Mouse (Mus musculus) kidney, embryonic 15.5 days (tissue): ENCODE results near the gene Las1l. TPM values are rescaled to one million over a fixed set of nuclear protein-coding genes. Genes with fewer than 3 reads are reported as not detected.
"Not testable (repeated sequence)": the region's sequence is repeated elsewhere in the genome, so short reads cannot be mapped to it uniquely, and the experiment has no call there.

Experiments
- ATAC-seq: fragments of 200-750 bp; cut with Nextera tagmentation; replicated peaks from 2 replicates; pipeline ENCODE4 v1.8.0; 2017; ENCODE audit warnings: moderate TSS enrichment; ENCODE audit not compliant: low FRiP score
- H3K27ac ChIP-seq: fragments of 300-500 bp; sonication (generic); 2 replicates; pipeline ENCODE4 v1.5.1; 2015; ENCODE audit warnings: mild to moderate bottlenecking, inconsistent platforms
- H3K27me3 ChIP-seq: fragments of 300-500 bp; sonication (generic); 2 replicates; pipeline ENCODE4 v1.6.1; 2015; ENCODE audit warnings: inconsistent platforms
- H3K36me3 ChIP-seq: fragments of 300-500 bp; sonication (generic); 2 replicates; pipeline ENCODE4 v1.6.1; 2015; ENCODE audit warnings: inconsistent platforms
- H3K4me1 ChIP-seq: fragments of 300-500 bp; sonication (generic); 2 replicates; pipeline ENCODE4 v1.6.1; 2015; ENCODE audit warnings: inconsistent platforms
- H3K4me2 ChIP-seq: fragments of 300-500 bp; sonication (generic); 2 replicates; pipeline ENCODE4 v1.6.1; 2015; ENCODE audit warnings: moderate library complexity, mild to moderate bottlenecking, inconsistent platforms
- H3K4me3 ChIP-seq: fragments of 300-500 bp; sonication (generic); replicated peaks from 2 replicates; pipeline ENCODE4 v1.5.1; 2015; ENCODE audit warnings: mild to moderate bottlenecking, inconsistent platforms
- H3K9ac ChIP-seq: fragments of 300-500 bp; sonication (generic); 2 replicates; pipeline ENCODE4 v1.6.1; 2015; ENCODE audit warnings: mild to moderate bottlenecking, inconsistent platforms
- H3K9me3 ChIP-seq: fragments of 300-500 bp; sonication (generic); replicated peaks from 2 replicates; pipeline ENCODE4 v1.6.1; 2016; ENCODE audit warnings: inconsistent platforms
- WGBS: fragments of 180-500 bp; shearing (Covaris S2); methylation state at CpG from one replicate; pipeline ENCODE4 v1.1.7; 2015; ENCODE audit warnings: mixed read lengths; 5-methylcytosine and 5-hydroxymethylcytosine counted together
- polyA plus RNA-seq: library from polyadenylated mRNA; unstranded; fragments of >200 nt; fragmentation: Nextera tagmentation; extraction: Ambion mirVana; gene quantifications from 2 replicates; pipeline ENCODE4 v1.2.1, GENCODE M21; 2015

Gene Las1l
- 64.1 TPM in 2 replicates for polyA plus RNA-seq

DNA sequence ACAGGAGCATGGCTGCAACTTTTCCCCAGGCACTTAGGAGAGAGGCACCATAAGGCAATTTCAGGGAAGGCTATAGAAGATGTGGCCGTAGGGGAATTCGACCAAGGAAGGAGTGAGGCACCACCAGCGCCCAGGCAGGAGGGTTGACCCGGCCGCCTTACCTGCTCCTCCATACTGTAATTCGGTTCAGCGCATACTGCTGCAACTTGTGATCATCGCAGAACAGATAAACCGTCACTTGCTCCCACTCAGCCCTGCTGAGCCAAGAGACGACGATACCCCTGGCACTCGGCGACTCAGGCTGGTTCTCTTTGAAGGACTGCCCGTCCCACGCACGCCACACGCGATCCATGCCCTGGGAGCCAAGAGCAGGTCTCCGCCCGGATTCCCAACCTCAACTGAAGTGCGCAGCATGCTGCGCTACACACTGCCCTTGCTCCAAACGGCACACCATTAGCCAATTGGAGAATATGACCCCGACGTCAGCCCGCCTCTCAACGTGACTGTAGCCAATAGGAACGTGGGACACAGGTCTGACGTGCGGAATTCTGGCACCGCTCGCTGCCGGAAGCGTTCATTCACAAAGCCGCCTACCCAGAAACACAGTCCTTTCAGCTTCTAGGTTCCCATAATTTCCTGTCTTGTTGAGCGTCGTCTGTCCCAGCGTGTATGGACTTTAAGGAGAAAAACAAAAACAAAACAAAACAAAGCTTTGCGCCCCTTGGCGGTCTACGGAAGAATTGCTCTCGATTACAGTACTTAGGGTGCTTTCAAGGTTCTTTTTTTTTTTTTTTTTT, at the start of gene Las1l:
Gene Las1l (minus strand): TSS at position 466 of the 797 bp plus-strand sequence.
- peak within 1 kb of the TSS; percentile 59 for H3K4me2 ChIP-seq
- H3K36me3 ChIP-seq = peaks cover 9% of the 10 kb centered on the region
- H3K27me3 ChIP-seq = no peaks in the 10 kb centered on the region; the same call in 1 of the 2 replicates
- ATAC-seq = peak; percentile 100
- H3K9me3 ChIP-seq = no peaks in the 10 kb centered on the region
- peak within 1 kb of the TSS; percentile 59 for H3K9ac ChIP-seq
- H3K4me3 ChIP-seq = peak within 1 kb of the TSS; percentile 63
- WGBS = 18% methylated on average over 42 of the region's 42 CpGs
- 0 out of 2 replicates have a peak, but pooled peaks cover 3% of the 10 kb centered on the region for H3K4me1 ChIP-seq
- peak within 1 kb of the TSS; percentile 27; the same call in 1 of the 2 replicates for H3K27ac ChIP-seq

DNA sequence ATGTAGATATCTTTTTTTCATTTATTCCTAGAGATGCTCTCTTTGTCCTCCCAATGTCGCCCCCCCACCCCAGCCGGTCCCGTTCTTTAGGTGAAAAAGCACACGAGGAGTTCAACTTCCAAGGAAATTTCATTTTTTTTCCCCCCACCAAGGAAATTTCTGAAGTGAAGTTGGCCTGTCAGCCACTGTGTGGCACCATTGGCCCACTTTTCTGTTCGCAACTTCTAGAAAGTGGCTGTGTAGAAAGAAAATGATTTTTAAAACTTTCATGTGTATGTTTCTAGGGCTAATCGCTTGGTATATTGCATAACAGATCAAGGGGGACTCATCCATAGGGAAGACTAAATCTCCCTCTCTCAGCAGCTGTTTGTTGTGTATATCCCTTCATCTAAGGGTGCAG, 49.6 kb upstream of the Las1l start:
- H3K9me3 ChIP-seq = no peaks in the 10 kb centered on the region
- H3K9ac ChIP-seq = no peak overlapping the region
- no peak for ATAC-seq
- H3K27ac ChIP-seq = no peak overlapping the region
- H3K36me3 ChIP-seq = no peaks in the 10 kb centered on the region
- H3K4me3 ChIP-seq = no peak overlapping the region
- no peaks in the 10 kb centered on the region for H3K4me1 ChIP-seq
- H3K4me2 ChIP-seq = no peak overlapping the region
- WGBS = 72% methylated on average over 6 of the region's 6 CpGs
- peaks cover 8% of the 10 kb centered on the region for H3K27me3 ChIP-seq

DNA sequence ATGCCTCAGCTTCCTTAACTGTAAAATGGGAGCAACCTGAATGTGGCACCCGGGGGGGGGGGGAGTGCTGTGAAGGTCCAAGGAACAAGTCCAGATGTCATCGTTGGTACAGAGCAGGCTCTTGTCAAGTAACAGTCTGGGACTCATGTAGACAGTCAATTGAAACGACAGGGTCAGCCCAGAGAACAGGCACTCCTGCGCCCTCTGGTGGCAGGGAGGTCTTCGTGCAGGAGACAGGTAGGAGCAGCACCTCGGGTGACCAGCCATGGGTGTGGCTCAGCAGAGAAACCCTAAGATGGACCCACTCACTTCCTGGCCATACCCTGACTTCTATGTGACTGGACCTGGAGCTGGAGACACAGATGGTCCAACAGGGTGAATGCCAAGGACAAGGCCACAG, 42.8 kb upstream of the Las1l start:
- Histone ChIP-seq H3K4me1 (no peaks in the 10 kb centered on the region), H3K4me2 (no peak overlapping the region), H3K4me3 (no peak overlapping the region), H3K9me3 (no peaks in the 10 kb centered on the region), H3K27ac (no peak overlapping the region), H3K36me3 (no peaks in the 10 kb centered on the region), H3K9ac (no peak overlapping the region), H3K27me3 (no peaks in the 10 kb centered on the region)
- ATAC-seq = no peak
- 72% methylated on average over 6 of the region's 6 CpGs for WGBS

DNA sequence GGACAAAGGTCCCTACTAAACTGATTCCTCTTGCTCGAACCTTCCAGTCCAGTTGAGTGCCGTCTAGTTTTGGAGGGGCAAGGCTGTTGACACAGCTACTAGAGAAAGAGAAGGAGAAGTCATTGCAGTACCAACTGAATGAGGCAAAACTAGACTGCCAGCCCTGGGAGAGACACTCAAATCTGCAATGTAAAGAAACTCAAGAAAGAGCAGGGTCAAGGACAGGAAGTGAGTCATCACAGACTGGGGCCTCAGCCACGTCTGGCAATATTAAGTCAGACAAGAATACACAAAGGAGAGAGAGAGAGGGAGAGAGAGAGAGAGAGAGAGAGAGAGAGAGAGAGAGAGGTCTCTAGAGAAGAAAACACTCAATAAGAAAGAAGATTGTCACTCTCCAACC, 36.4 kb upstream of the Las1l start:
- no peak overlapping the region for H3K9ac ChIP-seq
- H3K4me2 ChIP-seq = no peak overlapping the region
- H3K27me3 ChIP-seq = no peaks in the 10 kb centered on the region
- no peaks in the 10 kb centered on the region for H3K4me1 ChIP-seq
- no peak for ATAC-seq
- no peak overlapping the region for H3K27ac ChIP-seq
- H3K4me3 ChIP-seq = no peak overlapping the region
- H3K36me3 ChIP-seq = no peaks in the 10 kb centered on the region
- WGBS = 63% methylated on average over 3 of the region's 3 CpGs
- no peaks in the 10 kb centered on the region for H3K9me3 ChIP-seq

DNA sequence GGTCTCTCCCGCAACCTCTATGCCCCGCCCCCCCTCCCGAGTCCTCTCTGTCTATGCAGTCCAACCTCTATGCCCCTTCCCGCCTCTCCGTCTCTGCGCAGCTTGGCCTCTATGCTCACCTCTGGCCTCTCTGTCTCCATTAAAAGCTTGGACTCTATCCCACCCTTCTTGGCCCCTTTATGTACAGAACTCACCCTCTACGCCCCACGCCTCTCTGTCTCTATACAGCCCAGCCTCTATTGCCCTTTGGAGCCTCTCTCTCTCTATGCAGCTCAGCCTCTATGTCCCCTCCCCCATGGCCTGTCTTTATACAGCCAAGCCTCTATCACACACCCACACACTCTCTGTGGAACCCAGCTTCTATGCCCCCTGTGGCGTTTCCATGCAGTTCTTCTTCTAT, 13.2 kb upstream of the Las1l start:
- Histone ChIP-seq H3K4me1 (no peaks in the 10 kb centered on the region), H3K27me3 (no peaks in the 10 kb centered on the region), H3K4me3 (no peak overlapping the region), H3K36me3 (no peaks in the 10 kb centered on the region), H3K9ac (no peak overlapping the region), H3K4me2 (no peak overlapping the region), H3K27ac (no peak overlapping the region), H3K9me3 (no peaks in the 10 kb centered on the region)
- 95% methylated on average over 9 of the region's 9 CpGs for WGBS
- ATAC-seq = no peak

DNA sequence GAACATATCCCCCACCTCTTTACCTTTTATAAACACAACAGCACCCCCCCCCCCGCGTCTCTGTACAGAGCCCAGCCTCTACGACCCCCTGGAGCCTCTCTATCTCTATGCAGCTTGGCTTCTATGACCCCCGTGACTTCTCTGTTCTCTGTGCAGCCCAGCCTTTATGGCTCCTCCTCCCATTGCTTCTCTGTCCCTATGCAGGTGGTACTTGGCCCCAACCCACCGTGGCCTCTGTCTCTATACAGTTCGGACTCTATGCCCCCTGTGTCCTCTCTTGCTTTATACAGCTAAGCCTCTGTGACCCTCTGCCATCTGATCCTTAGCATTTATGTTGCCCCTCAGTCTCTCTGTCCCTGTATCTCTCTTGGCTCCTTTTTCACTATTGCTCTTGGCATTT, 12.4 kb upstream of the Las1l start:
- no peaks in the 10 kb centered on the region for H3K27me3 ChIP-seq
- no peak overlapping the region for H3K4me3 ChIP-seq
- no peak; the same call in 1 of the 2 replicates for ATAC-seq
- no peak overlapping the region for H3K27ac ChIP-seq
- no peaks in the 10 kb centered on the region for H3K4me1 ChIP-seq
- no peaks in the 10 kb centered on the region for H3K36me3 ChIP-seq
- 0 out of 2 replicates have a peak overlapping the region, but pooled peaks have one; percentile 65 for H3K4me2 ChIP-seq
- WGBS = 38% methylated on average over 6 of the region's 6 CpGs
- no peaks in the 10 kb centered on the region for H3K9me3 ChIP-seq
- no peak overlapping the region for H3K9ac ChIP-seq

DNA sequence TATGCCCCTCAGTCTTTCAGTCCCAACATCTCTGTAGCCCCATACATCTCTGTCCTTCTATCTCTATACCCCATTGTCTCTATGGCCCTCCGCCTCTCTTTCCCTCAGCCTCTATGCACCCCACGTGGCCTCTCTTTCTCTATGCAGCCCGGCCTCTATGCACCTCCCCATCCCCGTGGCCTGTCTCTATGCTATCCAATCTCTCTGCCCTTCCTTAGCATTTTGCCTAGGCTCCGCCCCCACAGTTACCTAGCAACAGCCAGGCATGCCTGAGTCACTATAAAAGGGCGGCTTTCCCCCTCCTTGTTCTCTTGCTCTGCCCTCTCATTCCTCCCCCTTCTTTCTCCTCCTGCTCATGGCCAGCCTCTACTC, 11.8 kb upstream of the Las1l start:
- Histone ChIP-seq H3K4me1 (no peaks in the 10 kb centered on the region), H3K4me3 (peak overlapping the region; percentile 45), H3K9me3 (no peaks in the 10 kb centered on the region), H3K9ac (0 out of 2 replicates have a peak overlapping the region, but pooled peaks have one; percentile 23), H3K4me2 (peak overlapping the region; percentile 65), H3K27ac (peak overlapping the region; percentile 81), H3K27me3 (no peaks in the 10 kb centered on the region), H3K36me3 (no peaks in the 10 kb centered on the region)
- ATAC-seq = peak; percentile 95
- WGBS = 25% methylated on average over 6 of the region's 6 CpGs

DNA sequence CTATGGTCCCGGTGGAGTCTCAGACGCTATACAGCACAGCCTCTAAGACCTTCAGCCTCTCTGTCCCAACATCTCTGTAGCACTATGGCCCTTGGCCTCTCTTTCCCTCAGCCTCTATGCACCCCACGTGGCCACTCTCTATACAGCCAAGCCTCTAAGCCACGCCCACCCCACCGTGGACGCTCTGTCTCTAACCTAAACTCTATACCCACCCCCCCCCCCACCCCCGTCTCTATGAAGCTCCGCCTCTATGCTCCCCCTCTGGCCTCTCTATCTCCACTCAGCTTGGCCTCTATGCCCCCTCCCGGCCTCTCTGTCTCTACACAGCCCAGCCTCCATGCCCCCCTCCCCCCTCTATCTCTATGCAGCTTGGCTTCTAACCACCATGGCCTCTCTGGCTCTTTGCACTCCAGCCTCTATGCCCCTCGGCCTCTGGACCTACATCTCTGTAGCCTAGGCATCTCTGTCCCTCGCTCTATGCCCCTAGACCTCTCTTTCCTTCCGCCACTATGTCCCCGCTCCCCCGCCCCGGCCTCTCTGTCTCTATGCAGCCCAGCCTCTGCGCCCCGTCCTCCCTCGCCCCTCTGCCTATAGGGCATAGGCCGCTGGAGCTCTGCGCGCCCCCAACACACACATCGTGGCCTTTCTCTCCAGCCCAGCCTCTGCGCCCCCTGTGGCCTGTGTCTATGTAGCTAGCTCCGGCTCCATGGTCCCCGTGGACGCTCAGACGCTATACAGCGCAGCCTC, 11.3 kb upstream of the Las1l start:
- Histone ChIP-seq H3K9ac (peak overlapping the region; percentile 23; the same call in 1 of the 2 replicates), H3K9me3 (no peaks in the 10 kb centered on the region), H3K4me3 (peak overlapping the region; percentile 45), H3K4me1 (no peaks in the 10 kb centered on the region), H3K27ac (peak overlapping the region; percentile 81), H3K27me3 (no peaks in the 10 kb centered on the region), H3K4me2 (peak overlapping the region; percentile 65), H3K36me3 (no peaks in the 10 kb centered on the region)
- 18% methylated on average over 27 of the region's 28 CpGs for WGBS
- ATAC-seq = peak; percentile 88

DNA sequence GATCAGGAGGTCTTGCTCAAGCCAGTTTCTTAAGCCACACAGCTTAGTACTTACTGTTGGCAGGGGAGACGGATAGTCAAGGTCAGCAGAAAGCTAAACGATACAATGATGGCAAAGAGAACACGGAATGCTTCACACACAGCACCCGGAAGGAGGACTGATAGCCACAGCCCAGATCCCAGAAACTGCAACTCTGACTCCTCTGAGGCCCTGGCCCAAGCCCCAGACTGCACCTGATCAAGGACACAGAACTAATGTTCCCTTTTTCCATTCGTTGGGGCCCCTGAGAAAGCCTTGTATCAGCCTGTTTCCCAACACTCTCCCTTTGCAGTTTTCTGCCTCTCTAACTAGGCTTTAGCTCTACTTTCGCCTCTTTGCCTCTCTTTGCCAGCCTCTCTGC, 8.3 kb upstream of the Las1l start:
- Histone ChIP-seq H3K27ac (no peak overlapping the region), H3K4me1 (no peaks in the 10 kb centered on the region), H3K9ac (no peak overlapping the region), H3K36me3 (no peaks in the 10 kb centered on the region), H3K27me3 (peaks cover 3% of the 10 kb centered on the region; the same call in 1 of the 2 replicates), H3K4me2 (no peak overlapping the region), H3K4me3 (no peak overlapping the region), H3K9me3 (no peaks in the 10 kb centered on the region)
- 71% methylated on average over 6 of the region's 6 CpGs for WGBS
- ATAC-seq = no peak

DNA sequence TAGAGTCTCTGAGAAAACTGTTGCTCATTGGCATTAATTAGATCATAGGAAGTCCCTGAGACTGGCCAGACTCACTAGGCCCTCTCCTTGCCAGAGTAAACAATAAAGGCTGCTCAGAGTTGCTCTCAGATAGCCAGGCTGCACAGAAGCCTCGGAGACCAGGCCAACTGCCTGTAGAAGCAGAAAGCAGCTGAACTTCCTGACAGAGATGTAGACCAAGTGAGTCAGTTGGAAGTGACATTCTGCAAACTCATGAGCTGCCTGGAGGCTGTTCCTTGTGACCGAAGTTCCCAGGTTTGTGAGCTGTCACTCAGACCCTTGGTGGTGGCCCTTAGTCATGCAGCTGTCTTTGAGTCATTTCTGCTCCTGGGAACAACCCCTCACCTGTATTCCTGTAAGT, 6.6 kb upstream of the Las1l start:
- Histone ChIP-seq H3K36me3 (no peaks in the 10 kb centered on the region), H3K4me3 (no peak overlapping the region), H3K9me3 (no peaks in the 10 kb centered on the region), H3K9ac (no peak overlapping the region), H3K27me3 (peaks cover 3% of the 10 kb centered on the region; the same call in 1 of the 2 replicates), H3K4me2 (no peak overlapping the region), H3K4me1 (no peaks in the 10 kb centered on the region), H3K27ac (no peak overlapping the region)
- WGBS = 80% methylated on average over 2 of the region's 2 CpGs
- ATAC-seq = no peak

DNA sequence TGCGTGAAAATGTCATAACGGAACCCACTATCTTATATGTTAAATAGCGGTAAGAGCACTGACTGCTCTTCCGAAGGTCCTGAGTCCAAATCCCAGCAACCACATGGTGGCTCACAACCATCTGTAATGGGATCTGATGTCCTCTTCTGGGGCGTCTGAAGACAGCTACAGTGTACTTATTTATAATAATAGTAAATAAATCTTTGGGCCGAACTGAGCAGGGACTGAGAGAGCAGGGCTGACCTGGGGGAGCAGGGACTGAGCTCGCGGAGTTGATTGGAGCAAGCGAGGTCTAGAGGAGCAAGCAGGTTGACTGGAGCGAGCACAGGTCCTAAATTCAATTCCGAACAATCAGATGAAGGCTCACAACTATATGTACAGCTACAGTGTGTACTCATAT, 699 bp upstream of the Las1l start:
- not testable (repeated sequence) for ATAC-seq, H3K4me1 ChIP-seq, H3K9ac ChIP-seq, H3K36me3 ChIP-seq, H3K27me3 ChIP-seq, H3K9me3 ChIP-seq
- Histone ChIP-seq H3K27ac (0 out of 2 replicates have a peak overlapping the region, but pooled peaks have one; percentile 22), H3K4me2 (peak overlapping the region; percentile 55), H3K4me3 (peak overlapping the region; percentile 63)
- WGBS = 39% methylated on average over 11 of the region's 11 CpGs

DNA sequence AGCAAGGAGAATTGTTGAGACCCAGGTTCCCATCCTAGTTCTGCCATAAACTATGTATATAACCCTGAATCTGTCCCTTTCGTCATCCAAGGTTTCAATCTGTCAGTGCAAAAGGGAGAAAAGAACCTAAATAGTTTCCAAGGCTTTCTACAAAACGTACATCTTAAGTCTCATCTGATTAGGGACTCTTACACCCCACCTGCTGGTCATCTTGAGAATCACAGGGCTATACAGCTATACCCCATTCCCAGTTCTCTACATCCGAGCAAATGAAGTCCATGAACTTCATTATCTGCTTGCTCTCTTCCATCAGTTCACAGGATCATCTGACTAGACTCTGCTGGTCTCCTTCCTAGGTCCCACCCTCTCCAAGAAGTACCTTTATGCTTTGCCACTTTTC, 6.0 kb downstream of the Las1l start:
- H3K27ac ChIP-seq = no peak overlapping the region
- no peak overlapping the region for H3K4me3 ChIP-seq
- ATAC-seq = no peak
- H3K4me2 ChIP-seq = no peak overlapping the region
- H3K27me3 ChIP-seq = peaks cover 4% of the 10 kb centered on the region; the same call in 1 of the 2 replicates
- H3K9me3 ChIP-seq = no peaks in the 10 kb centered on the region
- H3K36me3 ChIP-seq = peaks cover 55% of the 10 kb centered on the region
- 0 out of 2 replicates have a peak, but pooled peaks cover 2% of the 10 kb centered on the region for H3K4me1 ChIP-seq
- no peak overlapping the region for H3K9ac ChIP-seq
- 50% methylated on average over 3 of the region's 3 CpGs for WGBS
